Comparison of ENCODE assay signal across 8 mouse cellular contexts in genomic region chr2:65237610-65238170, GRCm38 (mm10). TPM values are rescaled to one million over a fixed set of nuclear protein-coding genes. Genes with fewer than 3 reads are reported as not detected.
DNase-seq lines count a peak whose midpoint lies in the region; ATAC-seq and TF ChIP-seq lines count a peak whose summit lies in the region.

No protein-coding gene starts in this region.

- no peak for TF ChIP-seq POLR2A in brain, embryonic 14.5 days (IDR thresholded peaks at IDR 0.05; ENCODE audit: borderline replicate concordance, extremely low read depth, insufficient read depth, insufficient read length, poor library complexity, severe bottlenecking)

- no peaks in the 10 kb centered on the region for H3K27me3 ChIP-seq in heart, embryonic 11.5 days (ENCODE audit: control insufficient read depth, insufficient read depth, low read length)
- H3K27me3 ChIP-seq in kidney, embryonic 14.5 days (ENCODE audit: control insufficient read depth, insufficient read depth, low read length), result no peaks in the 10 kb centered on the region

- H3K4me2 ChIP-seq in heart, embryonic 11.5 days, result peak overlapping the region; percentile 85
- peak overlapping the region; percentile 85 for H3K4me2 ChIP-seq in kidney, embryonic 14.5 days (replicated peaks; ENCODE audit: low read depth, low read length)

- TF ChIP-seq CTCF in gastrocnemius, adult 2 months (IDR thresholded peaks at IDR 0.05), result no peak
- no peak for TF ChIP-seq CTCF in brain, embryonic 14.5 days (IDR thresholded peaks at IDR 0.05; ENCODE audit: borderline replicate concordance, extremely low read depth, insufficient read depth, insufficient read length)

- H3K36me3 ChIP-seq in heart, embryonic 11.5 days (ENCODE audit: control insufficient read depth, insufficient read depth, low read length), result no peaks in the 10 kb centered on the region
- no peaks in the 10 kb centered on the region for H3K36me3 ChIP-seq in kidney, embryonic 14.5 days (ENCODE audit: control insufficient read depth, insufficient read depth, low read length)

- H3K4me3 ChIP-seq in gastrocnemius, adult 2 months, result peak overlapping the region; percentile 93
- H3K4me3 ChIP-seq in heart, embryonic 11.5 days (ENCODE audit: low read depth, low read length), result peak overlapping the region; percentile 79
- H3K4me3 ChIP-seq in kidney, embryonic 14.5 days (ENCODE audit: low read length), result peak overlapping the region; percentile 80

- intact Hi-C loops in gastrocnemius, adult 2 months (cut with DNase I), result loop anchor here (5.0 kb wide), 1 partner anchor 90 kb away; no protein-coding TSS in a partner anchor

- WGBS in heart, embryonic 11.5 days (ENCODE audit: insufficient replicate concordance), result 1% methylated on average over 22 of the region's 22 CpGs
- under 1% methylated on average over 22 of the region's 22 CpGs for WGBS in kidney, embryonic 14.5 days

- no peaks in the 10 kb centered on the region for H3K9me3 ChIP-seq in heart, embryonic 11.5 days (replicated peaks; ENCODE audit: control insufficient read depth, low read length)
- no peaks in the 10 kb centered on the region for H3K9me3 ChIP-seq in kidney, embryonic 14.5 days (ENCODE audit: control insufficient read depth, low read length)

- H3K9ac ChIP-seq in heart, embryonic 11.5 days (ENCODE audit: low read depth, low read length), result peak overlapping the region; percentile 81
- peak overlapping the region; percentile 81 for H3K9ac ChIP-seq in kidney, embryonic 14.5 days (ENCODE audit: low read depth, low read length)

- H3K27ac ChIP-seq in gastrocnemius, adult 2 months, result peak overlapping the region; percentile 87
- peak overlapping the region; percentile 89; the same call in 1 of the 2 replicates for H3K27ac ChIP-seq in heart, embryonic 11.5 days (ENCODE audit: low read depth, low read length)
- peak overlapping the region; percentile 96 for H3K27ac ChIP-seq in kidney, embryonic 14.5 days (ENCODE audit: low read depth, low read length)

- 0 out of 2 replicates have a peak, but pooled peaks have one; percentile 37 for ATAC-seq in heart, embryonic 11.5 days (replicated peaks; ENCODE audit: insufficient number of reproducible peaks, low FRiP score, low TSS enrichment)
- peak; percentile 28; the same call in 1 of the 2 replicates for ATAC-seq in kidney, embryonic 14.5 days (ENCODE audit: low FRiP score, low TSS enrichment)

- peak; percentile 39 for DNase-seq in gastrocnemius, adult 2 months
- no peak for DNase-seq in gastrocnemius, postnatal 25 days
- peak; percentile 49 for DNase-seq in brain, embryonic 14.5 days (ENCODE audit: low read depth)
- DNase-seq in lung, postnatal 14 days, result peak; percentile 46
- DNase-seq in spleen, adult 12 weeks (ENCODE audit: low spot score), result peak; percentile 6
- no peak for DNase-seq in layer of hippocampus, adult 8-10 months (ENCODE audit: low spot score in 2 of 2)

- H3K4me1 ChIP-seq in heart, embryonic 11.5 days (ENCODE audit: control insufficient read depth, insufficient read depth, low read length), result 0 out of 2 replicates have a peak, but pooled peaks cover 7% of the 10 kb centered on the region
- H3K4me1 ChIP-seq in kidney, embryonic 14.5 days (ENCODE audit: control insufficient read depth, insufficient read depth, low read length), result peaks cover 4% of the 10 kb centered on the region; the same call in 1 of the 2 replicates

RNA-seq across cellular contexts. Expression of gene Cobll1, which starts 1.5 kb away (rescaled TPM):
- 1 to 10 TPM; 4.4 to 5.7 TPM for total RNA-seq in gastrocnemius, adult 2 months (2021)
- total RNA-seq in gastrocnemius, postnatal 25 days (2021), result 1 to 10 TPM; 3.9 to 4.8 TPM
- polyA plus RNA-seq in brain, embryonic 14.5 days (2012; rRNA removed), result 3.1 and 4.4 TPM in 2 replicates
- 9.9 and 10.1 TPM in 2 replicates for polyA plus RNA-seq in heart, embryonic 11.5 days (2014; fragmentation: Nextera tagmentation; extraction: Ambion mirVana)
- polyA plus RNA-seq in kidney, embryonic 14.5 days (2014; fragmentation: Nextera tagmentation; extraction: Ambion mirVana), result 11.4 and 24.7 TPM in 2 replicates
- total RNA-seq in layer of hippocampus, adult 8-10 months (2022), result 10 to 100 TPM; 10.6 to 12.1 (median 10.7) TPM

Comparison
In these comparisons a context has a peak if more than half of its experiments do, and no peak if none do; other contexts are left out.
1. DNase-seq: peak in gastrocnemius, adult 2 months (single experiment), brain, embryonic 14.5 days (single experiment), lung, postnatal 14 days (single experiment) and spleen, adult 12 weeks (single experiment); none in gastrocnemius, postnatal 25 days (single experiment) and layer of hippocampus, adult 8-10 months (0 of 2).
2. Peak in every context shown above with its lines, with median percentiles within 50 percentile points of each other: H3K27ac ChIP-seq and H3K4me3 ChIP-seq.